In genomic region chr8:90011682-90012409, GRCm38 (mm10) we compare ENCODE assay signal across 16 mouse cellular contexts.
DNase-seq lines count a peak whose midpoint lies in the region; TF ChIP-seq lines count a peak whose summit lies in the region.
"Had no signal": no experiment of that assay in that cellular context is flagged by ENCODE, and none has a peak within 500 bp of the region (broad histone marks: within the 10 kb centered on the region; RNA-seq: fewer than 3 reads in every experiment).

No protein-coding gene starts in this region.

- TF ChIP-seq CTCF in kidney, adult 2 months (conservative IDR thresholded peaks at IDR 0.05; ENCODE audit: insufficient read depth, insufficient read length, low read depth, low read length), result no peak

- no peak overlapping the region for H3K4me3 ChIP-seq in heart, embryonic 10.5 days
- H3K4me3 ChIP-seq in kidney, adult 2 months (ENCODE audit: insufficient read depth, low read depth, low read length), result no peak overlapping the region
- H3K4me3 ChIP-seq: forebrain, embryonic 15.5 days; gastrocnemius, adult 2 months; hindbrain, embryonic 10.5 days; limb, embryonic 15.5 days; midbrain, embryonic 13.5 days had no signal

- no peak for DNase-seq in heart, embryonic 10.5 days (ENCODE audit: low spot score)
- no peak for DNase-seq in heart, postnatal 4 days
- peak; percentile 90 for DNase-seq in fat pad, adult 2 months (ENCODE audit: extremely low read depth, low read depth, low spot score)
- DNase-seq in kidney, adult 2 months, result peak; percentile 88
- peak; percentile 52 to 80 for DNase-seq in kidney, postnatal 36 days
- DNase-seq in gastrocnemius, postnatal 4 days (ENCODE audit: low spot score in 2 of 2), result no peak
- no peak for DNase-seq in cerebellum, adult 9-11 months
- DNase-seq: cerebellum, postnatal 14 days; gastrocnemius, adult 2 months; lung, adult 2 months had no signal

- H3K36me3 ChIP-seq in heart, embryonic 10.5 days, result no peaks in the 10 kb centered on the region
- no peaks in the 10 kb centered on the region for H3K36me3 ChIP-seq in kidney, adult 2 months (ENCODE audit: control insufficient read depth, insufficient read depth, low read length)
- H3K36me3 ChIP-seq: forebrain, embryonic 15.5 days; G1E; hindbrain, embryonic 10.5 days; limb, embryonic 15.5 days; midbrain, embryonic 13.5 days had no signal

- no peak for TF ChIP-seq POLR2A in kidney, adult 2 months (IDR thresholded peaks at IDR 0.05; ENCODE audit: low read depth, low read length)

- WGBS in heart, embryonic 10.5 days, result 65% methylated on average over 6 of the region's 6 CpGs
- 47% methylated on average over 6 of the region's 6 CpGs for WGBS in kidney, adult 2 months

- H3K9me3 ChIP-seq in heart, embryonic 10.5 days, result no peaks in the 10 kb centered on the region
- H3K9me3 ChIP-seq: hindbrain, embryonic 10.5 days; limb, embryonic 15.5 days; midbrain, embryonic 13.5 days had no signal

- no peaks in the 10 kb centered on the region for H3K27me3 ChIP-seq in heart, embryonic 10.5 days (ENCODE audit: insufficient read depth, poor library complexity, severe bottlenecking)
- no peaks in the 10 kb centered on the region for H3K27me3 ChIP-seq in kidney, adult 2 months (replicated peaks; ENCODE audit: control insufficient read depth, insufficient read depth, low read length)
- H3K27me3 ChIP-seq: forebrain, embryonic 15.5 days; limb, embryonic 15.5 days; midbrain, embryonic 13.5 days had no signal

- peak overlapping the region; percentile 49 for H3K27ac ChIP-seq in heart, embryonic 10.5 days
- no peak overlapping the region; the same call in 1 of the 2 replicates for H3K27ac ChIP-seq in kidney, adult 2 months (ENCODE audit: insufficient read depth, low read depth, low read length)
- H3K27ac ChIP-seq: forebrain, embryonic 15.5 days; gastrocnemius, adult 2 months; hindbrain, embryonic 10.5 days; limb, embryonic 15.5 days; macrophage; midbrain, embryonic 13.5 days had no signal

- H3K4me1 ChIP-seq in heart, embryonic 10.5 days, result peaks cover 15% of the 10 kb centered on the region; the same call in 1 of the 2 replicates
- H3K4me1 ChIP-seq in kidney, adult 2 months (ENCODE audit: control insufficient read depth, insufficient read depth, low read length), result peaks cover 6% of the 10 kb centered on the region; the same call in 1 of the 2 replicates
- H3K4me1 ChIP-seq: forebrain, embryonic 15.5 days; hindbrain, embryonic 10.5 days; limb, embryonic 15.5 days had no signal

Comparison
In these comparisons a context has a peak if more than half of its experiments do, and no peak if none do; other contexts are left out.
1. DNase-seq: peak in fat pad, adult 2 months (single experiment), kidney, adult 2 months (single experiment) and kidney, postnatal 36 days (2 of 2); none in heart, embryonic 10.5 days (single experiment), heart, postnatal 4 days (single experiment), gastrocnemius, postnatal 4 days (0 of 2) and cerebellum, adult 9-11 months (single experiment).